Mouse (Mus musculus) cerebellum, adult 2 months (tissue): ENCODE measurements around the gene Fscn2. TPM values are rescaled to one million over a fixed set of nuclear protein-coding genes. Genes with fewer than 3 reads are reported as not detected.

Experiments
- DNase-seq, 2 experiments: peaks; one replicate each; pipeline ENCODE4 v3.0.0; 2021
- H3K27ac ChIP-seq: fragments of 200-500 bp; 2 replicates; pipeline ENCODE4 v1.5.1; 2012; ENCODE audit warnings: low read length, control low read depth, inconsistent platforms; ENCODE audit not compliant: insufficient read depth
- H3K27me3 ChIP-seq: fragments of 200-500 bp; 2 replicates; pipeline ENCODE4 v1.6.1; 2012; ENCODE audit warnings: inconsistent platforms, mild to moderate bottlenecking, low read length, moderate library complexity; ENCODE audit not compliant: control insufficient read depth, insufficient read depth
- H3K4me1 ChIP-seq: fragments of 200-500 bp; 2 replicates; pipeline ENCODE4 v1.6.1; 2011; ENCODE audit warnings: low read length; ENCODE audit not compliant: control insufficient read depth, insufficient read depth
- H3K4me3 ChIP-seq: fragments of 200-500 bp; replicated peaks from 2 replicates; pipeline ENCODE3; 2011; ENCODE audit warnings: mild to moderate bottlenecking, low read depth, low read length, control low read depth; ENCODE audit not compliant: insufficient read depth
- CTCF ChIP-seq: fragments of 200-500 bp; IDR thresholded peaks from 2 replicates; pipeline ENCODE4 v1.5.1; 2011; ENCODE audit warnings: low read depth, mild to moderate bottlenecking, control low read depth, low read length, moderate library complexity, borderline replicate concordance; ENCODE audit not compliant: insufficient read depth
- POLR2A ChIP-seq: fragments of 200-500 bp; IDR thresholded peaks from 2 replicates; pipeline ENCODE4 v1.6.1; 2011; ENCODE audit warnings: low read length, control low read depth, borderline replicate concordance; ENCODE audit not compliant: insufficient read depth
- WGBS: fragments of 180-500 bp; shearing (Covaris S2); methylation state at CpG from one replicate; pipeline ENCODE4 v1.1.7; 2018; 5-methylcytosine and 5-hydroxymethylcytosine counted together
- polyA plus RNA-seq: library from polyadenylated mRNA; depleted of rRNA; stranded (reverse); fragments of >200 nt; gene quantifications from 2 replicates; pipeline ENCODE4 v1.2.3, GENCODE M21; 2012

Fscn2 gene
- polyA plus RNA-seq, 1 experiment = not detected

GRCm38 (mm10) chr11:120353500-120354303 is 7.6 kb upstream of the Fscn2 start:
- Histone ChIP-seq H3K4me3 (no peak overlapping the region), H3K27ac (no peak overlapping the region), H3K27me3 (no peaks in the 10 kb centered on the region), H3K4me1 (peaks cover 13% of the 10 kb centered on the region)
- DNase-seq = peak; percentile 56 to 71
- TF ChIP-seq POLR2A = no peak
- TF ChIP-seq CTCF = peak; percentile 41
- WGBS = 40% methylated on average over 26 of the region's 26 CpGs

- no peaks in the 10 kb centered on the region for H3K27me3 ChIP-seq
- H3K4me1 ChIP-seq = peaks cover 11% of the 10 kb centered on the region
- no peak for TF ChIP-seq CTCF
- TF ChIP-seq POLR2A = no peak
- no peak overlapping the region for H3K4me3 ChIP-seq
- no peak for DNase-seq
- no peak overlapping the region for H3K27ac ChIP-seq
- whole genome bisulfite sequencing = 90% methylated on average over 17 of the region's 17 CpGs
Measured at GRCm38 (mm10) chr11:120354304-120355276, 6.7 kb upstream of the Fscn2 start.

- WGBS = 94% methylated on average over 5 of the region's 5 CpGs
- Histone ChIP-seq H3K4me1 (peaks cover 19% of the 10 kb centered on the region), H3K4me3 (no peak overlapping the region), H3K27me3 (no peaks in the 10 kb centered on the region), H3K27ac (no peak overlapping the region)
- no peak for DNase-seq
- TF ChIP-seq CTCF (no peak), POLR2A (no peak)
Measured at GRCm38 (mm10) chr11:120355277-120356039, 5.9 kb upstream of the Fscn2 start.

GRCm38 (mm10) chr11:120356319-120356840 is 5.0 kb upstream of the Fscn2 start:
- TF ChIP-seq CTCF (no peak), POLR2A (no peak)
- Histone ChIP-seq H3K4me3 (no peak overlapping the region), H3K4me1 (peaks cover 23% of the 10 kb centered on the region), H3K27ac (no peak overlapping the region), H3K27me3 (no peaks in the 10 kb centered on the region)
- no peak for DNase-seq
- 87% methylated on average over 15 of the region's 15 CpGs for WGBS

- no peak overlapping the region for H3K4me3 ChIP-seq
- DNase-seq = no peak
- H3K4me1 ChIP-seq = peaks cover 23% of the 10 kb centered on the region
- WGBS = 96% methylated on average over 4 of the region's 4 CpGs
- TF ChIP-seq CTCF = no peak
- no peak for TF ChIP-seq POLR2A
- H3K27ac ChIP-seq = no peak overlapping the region
- no peaks in the 10 kb centered on the region for H3K27me3 ChIP-seq
Measured at GRCm38 (mm10) chr11:120356900-120357299, 4.4 kb upstream of the Fscn2 start.

- no peak overlapping the region for H3K27ac ChIP-seq
- no peaks in the 10 kb centered on the region for H3K27me3 ChIP-seq
- no peak for TF ChIP-seq POLR2A
- TF ChIP-seq CTCF = no peak
- H3K4me1 ChIP-seq = peaks cover 20% of the 10 kb centered on the region
- H3K4me3 ChIP-seq = no peak overlapping the region
- 41% methylated on average over 10 of the region's 10 CpGs for WGBS
- no peak for DNase-seq
Measured at GRCm38 (mm10) chr11:120357791-120358401, 3.4 kb upstream of the Fscn2 start.

- no peak overlapping the region for H3K4me3 ChIP-seq
- H3K27me3 ChIP-seq = no peaks in the 10 kb centered on the region
- DNase-seq = peak; percentile 53 to 66
- WGBS = 5% methylated on average over 6 of the region's 6 CpGs
- H3K4me1 ChIP-seq = peaks cover 19% of the 10 kb centered on the region
- TF ChIP-seq CTCF (no peak), POLR2A (no peak)
- no peak overlapping the region for H3K27ac ChIP-seq
Measured at GRCm38 (mm10) chr11:120359391-120359790, 1.9 kb upstream of the Fscn2 start.
